Mouse (Mus musculus) megakaryocyte, embryonic 14.5 days (primary cell): ENCODE data around the gene Dnajb13. TPM values are rescaled to one million over a fixed set of nuclear protein-coding genes. Genes with fewer than 3 reads are reported as not detected.

Source experiments
- H3K27me3 ChIP-seq: replicated peaks from 2 replicates; pipeline ENCODE3; 2012; ENCODE audit warnings: inconsistent platforms
- H3K36me3 ChIP-seq: replicated peaks from 2 replicates; pipeline ENCODE3; 2012; ENCODE audit warnings: low read length, inconsistent platforms, mixed read lengths
- H3K4me1 ChIP-seq: 2 replicates; pipeline ENCODE4 v1.6.1; 2012; ENCODE audit warnings: inconsistent platforms
- H3K4me3 ChIP-seq: replicated peaks from 2 replicates; pipeline ENCODE3; 2012; ENCODE audit warnings: moderate library complexity, mild to moderate bottlenecking, inconsistent platforms
- H3K9me3 ChIP-seq: 2 replicates; pipeline ENCODE4 v1.6.1; 2012; ENCODE audit warnings: inconsistent platforms
- FLI1 ChIP-seq: IDR thresholded peaks from 2 replicates; pipeline ENCODE4 v1.6.1; 2012; ENCODE audit warnings: low read length, inconsistent platforms, mixed read lengths
- GATA1 ChIP-seq: IDR thresholded peaks from 3 replicates; pipeline ENCODE4 v1.6.1; 2012; ENCODE audit warnings: mixed read lengths, low read length, inconsistent platforms, borderline replicate concordance
- polyA plus RNA-seq: library from polyadenylated mRNA; stranded (reverse); fragments of >175 nt; gene quantifications from 2 replicates; pipeline ENCODE4 v1.2.3, GENCODE M21; 2012; ENCODE audit warnings: low replicate concordance; ENCODE audit not compliant: insufficient read depth

Dnajb13 gene
- polyA plus RNA-seq, 1 experiment = not detected

GRCm38 (mm10) chr7:100463757-100464156 lies 51.0 kb downstream of the Dnajb13 start:
- Histone ChIP-seq H3K27me3 (no peaks in the 10 kb centered on the region), H3K9me3 (no peaks in the 10 kb centered on the region), H3K36me3 (peaks cover 55% of the 10 kb centered on the region), H3K4me1 (peaks cover 99% of the 10 kb centered on the region), H3K4me3 (no peak overlapping the region)
- no peak for TF ChIP-seq FLI1

- no peak overlapping the region for H3K4me3 ChIP-seq
- no peaks in the 10 kb centered on the region for H3K27me3 ChIP-seq
- no peaks in the 10 kb centered on the region for H3K9me3 ChIP-seq
- TF ChIP-seq GATA1 (no peak), FLI1 (no peak)
- peaks cover 50% of the 10 kb centered on the region for H3K36me3 ChIP-seq
- H3K4me1 ChIP-seq = peaks cover 99% of the 10 kb centered on the region
These were observed 51.6 kb downstream of the Dnajb13 start for GRCm38 (mm10) chr7:100463194-100463593.

- H3K36me3 ChIP-seq = peaks cover 56% of the 10 kb centered on the region
These were observed 53.1 kb downstream of the Dnajb13 start for GRCm38 (mm10) chr7:100461621-100462151.

GRCm38 (mm10) chr7:100459862-100460261 lies 54.9 kb downstream of the Dnajb13 start:
- Histone ChIP-seq H3K36me3 (peaks cover 71% of the 10 kb centered on the region), H3K4me3 (peak overlapping the region; percentile 33), H3K27me3 (no peaks in the 10 kb centered on the region), H3K4me1 (peaks cover 79% of the 10 kb centered on the region), H3K9me3 (no peaks in the 10 kb centered on the region)
- no peak for TF ChIP-seq FLI1
- TF ChIP-seq GATA1 = no peak

More at GRCm38 (mm10) chr7:100461621-100462151, 53.1 kb downstream of the Dnajb13 start:
- peak overlapping the region; percentile 25 for H3K4me3 ChIP-seq
- peaks cover 97% of the 10 kb centered on the region for H3K4me1 ChIP-seq
- no peaks in the 10 kb centered on the region for H3K9me3 ChIP-seq
- H3K27me3 ChIP-seq = no peaks in the 10 kb centered on the region
- TF ChIP-seq FLI1 (no peak), GATA1 (no peak)

- H3K36me3 ChIP-seq = peaks cover 75% of the 10 kb centered on the region
- no peaks in the 10 kb centered on the region for H3K9me3 ChIP-seq
- H3K4me3 ChIP-seq = peak overlapping the region; percentile 76
- TF ChIP-seq FLI1 (no peak), GATA1 (no peak)
- peaks cover 62% of the 10 kb centered on the region for H3K4me1 ChIP-seq
- no peaks in the 10 kb centered on the region for H3K27me3 ChIP-seq
These were observed 56.6 kb downstream of the Dnajb13 start for GRCm38 (mm10) chr7:100458153-100458552.

Other genes with a start within 250 kb of the Dnajb13 start
- 0.22 TPM in 1 of 2 replicates, not detected in the other for gene P4ha3, start 229.4 kb downstream of the Dnajb13 start, polyA plus RNA-seq
- gene C2cd3, start 142.7 kb downstream of the Dnajb13 start, polyA plus RNA-seq = 3.6 and 10.7 TPM in 2 replicates
- 14.3 and 41.4 TPM in 2 replicates for gene Ppme1, start 142.7 kb downstream of the Dnajb13 start, polyA plus RNA-seq
- gene Ucp3, start 42.0 kb downstream of the Dnajb13 start, polyA plus RNA-seq = not detected in 2 replicates
- gene Ucp2, start 21.6 kb downstream of the Dnajb13 start, polyA plus RNA-seq = 395 and 840 TPM in 2 replicates
- 3.6 and 17.4 TPM in 2 replicates for gene Coa4, start 22.1 kb upstream of the Dnajb13 start, polyA plus RNA-seq
- 25.4 and 50.0 TPM in 2 replicates for gene Rab6a, start 92.5 kb upstream of the Dnajb13 start, polyA plus RNA-seq
- gene Mrpl48, start 93.3 kb upstream of the Dnajb13 start, polyA plus RNA-seq = 6.0 TPM in 1 of 2 replicates, not detected in the other
- not detected in 2 replicates for gene Plekhb1, start 147.5 kb upstream of the Dnajb13 start, polyA plus RNA-seq
- gene Fam168a, start 191.7 kb upstream of the Dnajb13 start, polyA plus RNA-seq = 2.9 and 4.0 TPM in 2 replicates